Mouse (Mus musculus) hindbrain, embryonic 16.5 days (tissue): ENCODE results near the gene H3f3b. TPM values are rescaled to one million over a fixed set of nuclear protein-coding genes. Genes with fewer than 3 reads are reported as not detected.

Experiments used
- ATAC-seq: fragments of 200-750 bp; cut with Nextera tagmentation; 2 replicates; pipeline ENCODE4 v1.8.0; 2017; ENCODE audit warnings: moderate TSS enrichment, moderate library complexity
- H3K27ac ChIP-seq: fragments of 300-500 bp; sonication (generic); 2 replicates; pipeline ENCODE4 v1.5.1; 2014; ENCODE audit warnings: low read depth, mild to moderate bottlenecking, control low read depth, low read length, moderate library complexity
- H3K27me3 ChIP-seq: fragments of 300-500 bp; sonication (generic); replicated peaks from 2 replicates; pipeline ENCODE4 v1.6.1; 2014; ENCODE audit warnings: low read length; ENCODE audit not compliant: control insufficient read depth, insufficient read depth
- H3K36me3 ChIP-seq: fragments of 300-500 bp; sonication (generic); 2 replicates; pipeline ENCODE4 v1.6.1; 2014; ENCODE audit warnings: mild to moderate bottlenecking, low read length, moderate library complexity, mixed read lengths; ENCODE audit not compliant: control insufficient read depth, insufficient read depth
- H3K4me1 ChIP-seq: fragments of 300-500 bp; sonication (generic); 2 replicates; pipeline ENCODE4 v1.6.1; 2014; ENCODE audit warnings: low read depth, low read length; ENCODE audit not compliant: control insufficient read depth, insufficient read depth
- H3K4me2 ChIP-seq: fragments of 300-500 bp; sonication (generic); 2 replicates; pipeline ENCODE4 v1.6.1; 2014; ENCODE audit warnings: mild to moderate bottlenecking, low read length, control low read depth, moderate library complexity
- H3K4me3 ChIP-seq: fragments of 300-500 bp; sonication (generic); 2 replicates; pipeline ENCODE4 v1.5.1; 2014; ENCODE audit warnings: mild to moderate bottlenecking, low read length, control low read depth, moderate library complexity
- H3K9ac ChIP-seq: fragments of 300-500 bp; sonication (generic); 2 replicates; pipeline ENCODE4 v1.6.1; 2014; ENCODE audit warnings: low read depth, mild to moderate bottlenecking, control low read depth, low read length, moderate library complexity
- H3K9me3 ChIP-seq: fragments of 300-500 bp; sonication (generic); 2 replicates; pipeline ENCODE4 v1.6.1; 2014; ENCODE audit warnings: mild to moderate bottlenecking, low read length, moderate library complexity; ENCODE audit not compliant: control insufficient read depth
- WGBS: fragments of 180-500 bp; shearing (Covaris S2); extraction: QIAGEN DNeasy Blood & Tissue Kit; methylation state at CpG from one replicate; pipeline ENCODE4 v1.1.7; 2014; 5-methylcytosine and 5-hydroxymethylcytosine counted together
- polyA plus RNA-seq: library from polyadenylated mRNA; unstranded; fragments of >200 nt; fragmentation: Nextera tagmentation; extraction: Ambion mirVana; gene quantifications from 2 replicates; pipeline ENCODE4 v1.2.1, GENCODE M21; 2015

The H3f3b gene
- polyA plus RNA-seq, 1 experiment from 2014 or later = 1,603 TPM

GRCm38 (mm10) chr11:115982472-115982871 is 45.3 kb downstream of the H3f3b start:
- 84% methylated on average over 15 of the region's 15 CpGs for WGBS

DNA sequence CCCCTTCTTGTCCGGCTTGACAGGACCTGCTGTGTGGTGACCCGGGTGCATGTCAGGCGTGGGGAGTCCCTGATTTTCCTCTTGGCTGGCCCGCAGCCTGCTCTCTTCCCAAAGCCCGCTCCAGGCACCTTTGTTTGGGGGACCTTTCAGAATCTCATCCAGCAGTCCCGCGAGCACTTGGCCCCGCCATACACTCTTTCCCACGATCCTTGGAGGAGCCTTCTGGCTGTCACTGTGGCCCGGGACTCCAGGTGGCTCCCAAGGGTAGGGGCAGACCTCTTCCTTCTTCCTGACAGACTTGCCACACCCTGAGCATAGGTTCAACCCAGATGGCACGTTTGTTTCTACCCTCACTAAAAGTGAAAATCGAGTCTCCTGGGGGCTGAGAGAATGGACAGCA is 52.2 kb downstream of the H3f3b start:
- no peaks in the 10 kb centered on the region for H3K9me3 ChIP-seq
- peak overlapping the region; percentile 48; the same call in 1 of the 2 replicates for H3K4me3 ChIP-seq
- no peaks in the 10 kb centered on the region for H3K36me3 ChIP-seq
- peak overlapping the region; percentile 75; the same call in 1 of the 2 replicates for H3K4me2 ChIP-seq
- H3K4me1 ChIP-seq = peaks cover 9% of the 10 kb centered on the region
- no peak overlapping the region for H3K27ac ChIP-seq
- no peak overlapping the region for H3K9ac ChIP-seq
- peaks cover 29% of the 10 kb centered on the region for H3K27me3 ChIP-seq
- WGBS = 23% methylated on average over 12 of the region's 12 CpGs
- ATAC-seq = no peak

More at GRCm38 (mm10) chr11:115982472-115982871, 45.3 kb downstream of the H3f3b start:
- Histone ChIP-seq H3K27ac (no peak overlapping the region), H3K4me3 (no peak overlapping the region), H3K36me3 (no peaks in the 10 kb centered on the region), H3K4me1 (no peaks in the 10 kb centered on the region), H3K9ac (no peak overlapping the region), H3K27me3 (peaks cover 3% of the 10 kb centered on the region), H3K4me2 (no peak overlapping the region), H3K9me3 (no peaks in the 10 kb centered on the region)
- no peak for ATAC-seq

- 4% methylated on average over 14 of the region's 18 CpGs for WGBS
- ATAC-seq = peak; percentile 52; the same call in 1 of the 2 replicates
- Histone ChIP-seq H3K27me3 (peaks cover 29% of the 10 kb centered on the region), H3K9me3 (no peaks in the 10 kb centered on the region), H3K9ac (peak overlapping the region; percentile 52), H3K4me3 (peak overlapping the region; percentile 48), H3K36me3 (no peaks in the 10 kb centered on the region), H3K4me1 (peaks cover 9% of the 10 kb centered on the region), H3K4me2 (peak overlapping the region; percentile 75), H3K27ac (peak overlapping the region; percentile 44; the same call in 1 of the 2 replicates)
These were observed 52.7 kb downstream of the H3f3b start for GRCm38 (mm10) chr11:115975083-115975420.

- peak; percentile 20; the same call in 1 of the 2 replicates for ATAC-seq
- Histone ChIP-seq H3K9ac (peak within 1 kb of the TSS; percentile 52), H3K36me3 (no peaks in the 10 kb centered on the region), H3K9me3 (no peaks in the 10 kb centered on the region), H3K27me3 (peaks cover 29% of the 10 kb centered on the region), H3K27ac (peak within 1 kb of the TSS; percentile 44; the same call in 1 of the 2 replicates), H3K4me2 (peak within 1 kb of the TSS; percentile 75), H3K4me3 (peak within 1 kb of the TSS; percentile 48), H3K4me1 (peaks cover 9% of the 10 kb centered on the region)
- WGBS = 9% methylated on average over 56 of the region's 58 CpGs
These were observed 53.3 kb downstream of the H3f3b start, which contains the start of gene Itgb4 for GRCm38 (mm10) chr11:115974309-115975082. Gene Itgb4, plus strand, starts transcription at chr11:115974709.

Other genes with a start within 250 kb of the H3f3b start
- 9.0 and 12.6 TPM in 2 replicates for gene Caskin2, start 214.3 kb downstream of the H3f3b start, polyA plus RNA-seq
- 18.7 and 23.3 TPM in 2 replicates for gene Tsen54, start 213.2 kb downstream of the H3f3b start, polyA plus RNA-seq
- gene Llgl2, start 203.9 kb downstream of the H3f3b start, polyA plus RNA-seq = 1.3 and 2.1 TPM in 2 replicates
- gene Myo15b, start 169.6 kb downstream of the H3f3b start, polyA plus RNA-seq = 0.16 and 0.31 TPM in 2 replicates
- 2.5 and 3.9 TPM in 2 replicates for gene Smim5, start 128.0 kb downstream of the H3f3b start, polyA plus RNA-seq
- 0.49 and 0.58 TPM in 2 replicates for gene Smim6, start 115.9 kb downstream of the H3f3b start, polyA plus RNA-seq
- gene Sap30bp, start 94.7 kb downstream of the H3f3b start, polyA plus RNA-seq = 38.4 and 45.3 TPM in 2 replicates
- 20.2 and 21.3 TPM in 2 replicates for gene Recql5, start 94.5 kb downstream of the H3f3b start, polyA plus RNA-seq
- 1.8 and 2.1 TPM in 2 replicates for gene Itgb4, start 53.3 kb downstream of the H3f3b start, polyA plus RNA-seq
- 76.0 and 76.2 TPM in 2 replicates for gene Galk1, start 15.2 kb downstream of the H3f3b start, polyA plus RNA-seq
- 30.1 and 37.6 TPM in 2 replicates for gene Unk, start 2.4 kb upstream of the H3f3b start, polyA plus RNA-seq
- gene Unc13d, start 50.0 kb upstream of the H3f3b start, polyA plus RNA-seq = 0.69 and 0.80 TPM in 2 replicates
- 183 and 225 TPM in 2 replicates for gene Wbp2, start 59.0 kb upstream of the H3f3b start, polyA plus RNA-seq
- gene Trim47, start 99.2 kb upstream of the H3f3b start, polyA plus RNA-seq = 13.5 and 14.5 TPM in 2 replicates
- 3.0 and 4.2 TPM in 2 replicates for gene Trim65, start 103.2 kb upstream of the H3f3b start, polyA plus RNA-seq
- 84.0 and 86.8 TPM in 2 replicates for gene Mrpl38, start 110.9 kb upstream of the H3f3b start, polyA plus RNA-seq
- 49.5 and 55.5 TPM in 2 replicates for gene Fbf1, start 140.2 kb upstream of the H3f3b start, polyA plus RNA-seq
- 92.1 and 106 TPM in 2 replicates for gene Ten1, start 170.9 kb upstream of the H3f3b start, polyA plus RNA-seq
- 67.8 and 73.1 TPM in 2 replicates for gene Acox1, start 171.1 kb upstream of the H3f3b start, polyA plus RNA-seq
- 1.1 and 1.2 TPM in 2 replicates for gene Evpl, start 210.1 kb upstream of the H3f3b start, polyA plus RNA-seq
- 61.8 and 62.4 TPM in 2 replicates for gene Srp68, start 246.3 kb upstream of the H3f3b start, polyA plus RNA-seq